Mouse (Mus musculus) olfactory bulb, adult 2 months (tissue): ENCODE results near the gene Stk31.

Experiments used
- CTCF ChIP-seq: fragments of 200-500 bp; IDR thresholded peaks from 2 replicates; pipeline ENCODE4 v1.5.1; 2012; ENCODE audit warnings: low read depth, mild to moderate bottlenecking, low read length, moderate library complexity; ENCODE audit not compliant: insufficient read depth
- POLR2A ChIP-seq: fragments of 200-500 bp; IDR thresholded peaks from 2 replicates; pipeline ENCODE4 v1.6.1; 2012; ENCODE audit warnings: mild to moderate bottlenecking, low read depth, low read length, moderate library complexity; ENCODE audit not compliant: insufficient read depth

DNA sequence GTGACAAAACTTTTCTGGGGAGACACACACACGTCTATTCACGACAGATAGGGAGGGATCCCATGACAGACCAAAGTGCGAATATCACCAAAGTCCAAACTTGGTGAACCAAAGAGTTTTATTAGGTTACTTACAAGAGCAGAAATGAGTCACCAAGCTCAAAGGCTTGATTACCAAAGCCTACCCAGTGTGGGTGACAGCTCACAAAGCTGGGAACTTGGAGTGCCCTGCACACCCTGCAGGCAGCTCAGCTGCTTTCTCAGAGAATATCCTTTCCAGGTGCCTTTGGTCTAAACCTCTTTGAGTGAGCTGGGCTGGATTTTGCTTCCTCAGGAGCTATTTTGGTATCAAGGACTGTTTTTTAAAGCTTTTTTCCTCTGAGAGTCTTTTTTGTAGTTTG is 15.4 kb downstream of the Stk31 start:
- TF ChIP-seq POLR2A (no peak), CTCF (no peak)
